Mouse (Mus musculus): ENCODE results near the gene Gm20920.
"Not testable (repeated sequence)": the region's sequence is repeated elsewhere in the genome, so short reads cannot be mapped to it uniquely, and the experiment has no call there.

The Gm20920 gene

GRCm38 (mm10) chrY:51851820-51852219 is at the start of gene Gm20920:
Gene Gm20920, plus strand, starts transcription at chrY:51852120.
- not testable (repeated sequence) for DNase-seq (ENCODE audit: inconsistent age in 2 of 2, low spot score in 1 of 2)
